Mouse (Mus musculus) liver, adult 2 months (tissue): ENCODE measurements around the gene Eftud2. TPM values are rescaled to one million over a fixed set of nuclear protein-coding genes. Genes with fewer than 3 reads are reported as not detected.

Source experiments
- DNase-seq: peaks from one replicate; pipeline ENCODE4 v3.0.0-alpha.2; 2011; ENCODE audit warnings: low read depth, low spot score; ENCODE audit errors: extremely low read depth
- H3K27ac ChIP-seq: fragments of 200-500 bp; replicated peaks from 2 replicates; pipeline ENCODE4 v1.5.1; 2012; ENCODE audit warnings: low read depth, mild to moderate bottlenecking, control low read depth, inconsistent platforms, low read length; ENCODE audit not compliant: insufficient read depth
- H3K27me3 ChIP-seq: fragments of 200-500 bp; 2 replicates; pipeline ENCODE4 v1.6.1; 2012; ENCODE audit warnings: mild to moderate bottlenecking, moderate library complexity, low read length, inconsistent platforms; ENCODE audit not compliant: control insufficient read depth, insufficient read depth
- H3K36me3 ChIP-seq: fragments of 200-500 bp; 2 replicates; pipeline ENCODE4 v1.6.1; 2012; ENCODE audit warnings: low read length, inconsistent platforms; ENCODE audit not compliant: control insufficient read depth, insufficient read depth
- H3K4me1 ChIP-seq: fragments of 200-500 bp; 2 replicates; pipeline ENCODE4 v1.6.1; 2011; ENCODE audit warnings: low read length; ENCODE audit not compliant: control insufficient read depth, insufficient read depth
- H3K4me3 ChIP-seq: fragments of 200-500 bp; 2 replicates; pipeline ENCODE4 v1.5.1; 2011; ENCODE audit warnings: low read depth, mild to moderate bottlenecking, control low read depth, low read length, moderate library complexity; ENCODE audit not compliant: insufficient read depth
- H3K79me2 ChIP-seq: fragments of 200-500 bp; 2 replicates; pipeline ENCODE4 v1.6.1; 2012; ENCODE audit warnings: inconsistent platforms, mild to moderate bottlenecking, low read length, moderate library complexity; ENCODE audit not compliant: control insufficient read depth, insufficient read depth
- H3K9ac ChIP-seq: fragments of 200-500 bp; 2 replicates; pipeline ENCODE4 v1.6.1; 2012; ENCODE audit warnings: low read depth, mild to moderate bottlenecking, control low read depth, inconsistent platforms, low read length
- CTCF ChIP-seq: fragments of 200-500 bp; IDR thresholded peaks from 2 replicates; pipeline ENCODE4 v1.5.1; 2011; ENCODE audit warnings: low read depth, low read length, control low read depth
- POLR2A ChIP-seq: fragments of 200-500 bp; IDR thresholded peaks from 2 replicates; pipeline ENCODE4 v1.6.1; 2011; ENCODE audit warnings: low read length, control low read depth; ENCODE audit not compliant: insufficient read depth; ENCODE audit errors: extremely low read depth
- WGBS: fragments of 180-500 bp; shearing (Covaris S2); methylation state at CpG from one replicate; pipeline ENCODE4 v1.1.7; 2018; 5-methylcytosine and 5-hydroxymethylcytosine counted together
- polyA plus RNA-seq: library from polyadenylated mRNA; depleted of rRNA; stranded (reverse); fragments of >200 nt; gene quantifications from 2 replicates; pipeline ENCODE4 v1.2.3, GENCODE M21; 2012
- total RNA-seq: library from RNA; depleted of rRNA; stranded (reverse); fragments of >200 nt; gene quantifications from 2 replicates; pipeline ENCODE4 v1.2.3, GENCODE M21; 2014

The Eftud2 gene
- total and polyA plus RNA-seq, 2 experiments = 16.2 to 53.3 TPM

DNA sequence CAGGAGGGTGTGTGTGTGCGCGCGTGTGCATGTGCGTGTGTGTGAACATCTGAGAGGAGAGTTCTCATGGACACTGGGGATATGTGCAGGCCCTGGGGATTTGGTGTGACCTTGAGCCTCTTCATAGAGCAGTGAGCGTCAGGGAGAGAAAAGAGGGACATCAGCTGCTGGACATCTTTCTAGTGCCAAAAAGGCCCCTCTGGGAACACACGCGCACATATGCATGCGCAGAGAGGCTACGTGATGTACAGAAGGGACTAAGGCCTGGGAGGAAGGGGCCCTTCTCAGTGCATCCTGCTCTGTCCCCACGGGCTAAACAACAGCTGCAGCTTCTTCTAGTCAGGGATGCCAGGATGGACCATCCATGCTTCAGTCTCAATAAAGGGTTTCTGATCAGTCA lies 46.6 kb downstream of the Eftud2 start:
- no peak for DNase-seq
- TF ChIP-seq POLR2A (no peak), CTCF (no peak)
- no peak overlapping the region for H3K9ac ChIP-seq
- H3K4me3 ChIP-seq = no peak overlapping the region
- H3K36me3 ChIP-seq = no peaks in the 10 kb centered on the region
- H3K79me2 ChIP-seq = no peaks in the 10 kb centered on the region
- H3K4me1 ChIP-seq = no peaks in the 10 kb centered on the region
- H3K27ac ChIP-seq = no peak overlapping the region
- 92% methylated on average over 10 of the region's 10 CpGs for WGBS
- 0 out of 2 replicates have a peak, but pooled peaks cover 2% of the 10 kb centered on the region for H3K27me3 ChIP-seq

DNA sequence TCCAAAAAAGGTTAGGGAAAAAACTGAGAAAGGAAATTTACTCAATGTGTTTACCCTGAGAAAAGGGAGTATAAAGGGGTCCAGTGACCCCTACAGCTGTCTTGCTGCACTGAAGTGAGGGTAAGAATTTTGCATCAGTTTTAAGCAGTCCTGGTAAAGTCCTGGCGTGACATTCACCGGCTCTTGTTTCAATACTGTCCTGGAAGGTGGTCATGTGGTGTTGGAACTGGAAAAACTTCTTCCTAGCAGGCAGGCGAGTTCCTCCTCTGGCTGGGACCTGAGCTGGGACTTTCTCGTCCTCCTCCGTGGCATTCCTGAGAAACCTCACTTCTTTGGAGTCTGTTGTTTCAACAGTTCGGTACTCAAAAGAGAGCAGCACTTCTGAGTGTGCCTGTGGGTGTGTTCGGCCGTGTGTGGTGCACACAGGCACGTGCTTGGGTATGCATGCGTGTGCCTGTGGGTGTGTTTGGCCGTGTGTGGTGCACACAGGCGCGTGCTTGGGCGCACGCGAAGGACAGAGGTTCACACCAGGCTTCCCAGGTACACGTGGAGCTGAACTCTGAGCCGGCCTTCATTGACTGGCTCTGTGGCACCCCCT lies 48.0 kb downstream of the Eftud2 start:
- no peak overlapping the region for H3K27ac ChIP-seq
- no peak for DNase-seq
- H3K4me3 ChIP-seq = no peak overlapping the region
- H3K4me1 ChIP-seq = no peaks in the 10 kb centered on the region
- no peaks in the 10 kb centered on the region for H3K79me2 ChIP-seq
- TF ChIP-seq CTCF (no peak), POLR2A (no peak)
- 57% methylated on average over 18 of the region's 18 CpGs for WGBS
- H3K27me3 ChIP-seq = 0 out of 2 replicates have a peak, but pooled peaks cover 2% of the 10 kb centered on the region
- H3K36me3 ChIP-seq = no peaks in the 10 kb centered on the region
- no peak overlapping the region for H3K9ac ChIP-seq

DNA sequence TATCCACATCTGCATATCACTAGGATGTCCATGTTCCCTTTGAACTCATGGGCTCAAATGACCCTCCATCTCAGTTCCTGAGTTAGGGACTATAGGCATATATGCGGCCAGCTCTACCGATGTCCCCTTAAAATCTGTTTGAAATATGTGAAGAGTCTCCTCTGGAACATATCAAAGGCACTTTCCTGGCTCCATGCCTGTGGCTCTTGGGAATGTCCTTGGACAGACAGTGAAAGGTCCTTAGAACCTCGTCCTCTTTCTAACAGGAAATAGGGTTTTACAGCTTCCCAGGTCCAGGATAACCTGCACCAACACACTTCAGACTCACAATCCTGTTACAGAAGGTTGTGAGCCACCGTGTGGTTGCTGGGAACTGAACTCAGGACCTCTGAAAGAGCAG lies 50.5 kb downstream of the Eftud2 start:
- Histone ChIP-seq H3K4me3 (no peak overlapping the region), H3K27ac (no peak overlapping the region), H3K4me1 (no peaks in the 10 kb centered on the region), H3K36me3 (no peaks in the 10 kb centered on the region), H3K9ac (no peak overlapping the region), H3K27me3 (0 out of 2 replicates have a peak, but pooled peaks cover 2% of the 10 kb centered on the region), H3K79me2 (no peaks in the 10 kb centered on the region)
- no peak for DNase-seq
- TF ChIP-seq POLR2A (no peak), CTCF (no peak)
- WGBS = 68% methylated on average over 4 of the region's 4 CpGs

DNA sequence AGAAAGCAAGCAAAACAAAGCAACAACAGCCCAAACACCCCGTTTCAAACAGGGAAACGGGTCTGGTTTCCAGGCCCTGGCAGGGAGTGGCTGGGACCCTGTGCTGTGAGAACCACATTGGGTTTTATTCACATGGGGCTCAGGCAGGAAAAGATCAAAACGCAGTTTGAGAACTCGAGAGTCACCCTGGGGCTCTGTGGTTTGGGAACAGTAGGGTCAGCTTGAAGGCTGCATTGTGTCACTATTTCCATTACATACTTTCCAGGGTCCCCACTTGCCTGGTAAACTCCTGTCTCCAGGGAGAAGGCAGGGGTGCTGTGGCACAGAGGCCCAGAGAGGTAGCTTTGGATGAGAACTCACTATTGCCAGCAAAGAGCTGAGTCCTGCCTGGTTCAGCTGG lies 53.7 kb downstream of the Eftud2 start:
- Histone ChIP-seq H3K27ac (no peak overlapping the region), H3K4me3 (no peak overlapping the region), H3K9ac (no peak overlapping the region), H3K4me1 (no peaks in the 10 kb centered on the region), H3K79me2 (no peaks in the 10 kb centered on the region), H3K27me3 (peaks cover 5% of the 10 kb centered on the region), H3K36me3 (no peaks in the 10 kb centered on the region)
- 65% methylated on average over 4 of the region's 4 CpGs for WGBS
- TF ChIP-seq CTCF (no peak), POLR2A (no peak)
- no peak for DNase-seq

DNA sequence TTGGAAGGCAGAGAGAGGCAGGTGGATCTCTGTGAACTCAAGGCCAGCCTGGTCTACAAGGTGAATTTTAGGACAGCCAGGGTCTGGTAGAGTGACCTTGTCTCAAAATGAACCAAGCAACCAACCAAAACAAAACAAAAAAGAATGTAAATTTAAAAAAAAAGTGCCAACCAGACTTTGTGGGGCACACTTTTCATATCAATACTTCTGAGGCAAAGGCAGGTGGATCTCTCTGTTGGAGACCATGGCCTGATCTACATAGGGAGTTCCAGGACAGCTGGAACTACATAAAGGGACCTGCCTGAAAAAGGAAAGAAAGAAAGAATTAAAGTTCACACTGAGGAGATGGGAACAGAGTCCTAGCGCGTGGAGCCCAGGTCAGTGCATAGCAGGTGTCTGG lies 54.3 kb downstream of the Eftud2 start:
- no peaks in the 10 kb centered on the region for H3K79me2 ChIP-seq
- H3K4me3 ChIP-seq = no peak overlapping the region
- WGBS = 89% methylated on average over 2 of the region's 2 CpGs
- H3K27me3 ChIP-seq = peaks cover 5% of the 10 kb centered on the region
- no peak for DNase-seq
- TF ChIP-seq POLR2A (no peak), CTCF (no peak)
- H3K36me3 ChIP-seq = no peaks in the 10 kb centered on the region
- H3K4me1 ChIP-seq = no peaks in the 10 kb centered on the region
- H3K9ac ChIP-seq = no peak overlapping the region
- no peak overlapping the region for H3K27ac ChIP-seq

DNA sequence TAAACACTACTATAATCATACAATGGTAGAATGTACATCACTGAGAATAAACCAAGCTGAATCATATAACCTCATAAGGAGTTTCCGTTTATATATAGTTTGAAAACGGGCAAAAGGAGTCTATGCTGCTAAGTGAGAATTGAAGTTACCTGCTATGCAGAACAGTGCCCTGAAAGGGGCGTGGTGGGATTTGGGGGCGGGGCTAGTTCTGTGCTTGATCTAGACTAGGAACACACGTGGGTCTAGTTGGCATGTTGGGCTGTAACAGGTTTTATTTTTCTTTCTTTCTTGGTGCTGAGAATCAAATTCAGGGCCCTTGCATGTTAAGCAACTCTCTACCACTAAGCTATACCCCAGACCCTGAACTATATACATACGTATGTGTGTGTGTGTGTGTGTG lies 59.6 kb downstream of the Eftud2 start:
- no peak overlapping the region for H3K4me3 ChIP-seq
- no peak overlapping the region for H3K27ac ChIP-seq
- H3K9ac ChIP-seq = no peak overlapping the region
- 50% methylated on average over 6 of the region's 6 CpGs for WGBS
- H3K79me2 ChIP-seq = no peaks in the 10 kb centered on the region
- TF ChIP-seq CTCF (no peak), POLR2A (no peak)
- no peaks in the 10 kb centered on the region for H3K4me1 ChIP-seq
- no peaks in the 10 kb centered on the region for H3K36me3 ChIP-seq
- no peak for DNase-seq
- H3K27me3 ChIP-seq = peaks cover 19% of the 10 kb centered on the region
